Mouse (Mus musculus) erythroblast, embryonic 14.5 days (primary cell): ENCODE measurements around the gene Fam124b. TPM values are rescaled to one million over a fixed set of nuclear protein-coding genes. Genes with fewer than 3 reads are reported as not detected.

ENCODE experiments used
- H3K27me3 ChIP-seq: 2 replicates; pipeline ENCODE4 v1.6.1; 2012; ENCODE audit warnings: inconsistent platforms; ENCODE audit not compliant: control insufficient read depth
- H3K36me3 ChIP-seq: 2 replicates; pipeline ENCODE4 v1.6.1; 2012; ENCODE audit warnings: mild to moderate bottlenecking, inconsistent platforms; ENCODE audit not compliant: control insufficient read depth
- H3K4me1 ChIP-seq: 2 replicates; pipeline ENCODE4 v1.6.1; 2012; ENCODE audit warnings: inconsistent platforms; ENCODE audit not compliant: control insufficient read depth
- H3K4me3 ChIP-seq: replicated peaks from 2 replicates; pipeline ENCODE3; 2012; ENCODE audit warnings: moderate library complexity, mild to moderate bottlenecking, inconsistent platforms
- H3K9me3 ChIP-seq: 2 replicates; pipeline ENCODE4 v1.6.1; 2012; ENCODE audit warnings: low read length, inconsistent platforms, mixed read lengths; ENCODE audit not compliant: control insufficient read depth
- GATA1 ChIP-seq: IDR thresholded peaks from 2 replicates; pipeline ENCODE4 v1.6.1; 2012; ENCODE audit warnings: low read length, inconsistent platforms, mixed read lengths
- TAL1 ChIP-seq: IDR thresholded peaks from 3 replicates; pipeline ENCODE4 v1.6.1; 2012; ENCODE audit warnings: low read length, inconsistent platforms, mixed read lengths
- polyA plus RNA-seq: library from polyadenylated mRNA; stranded (reverse); fragments of >175 nt; gene quantifications from 2 replicates; pipeline ENCODE4 v1.2.3, GENCODE M21; 2012

The Fam124b gene
- polyA plus RNA-seq, 1 experiment, result not detected

- H3K27me3 ChIP-seq, result no peaks in the 10 kb centered on the region
- no peaks in the 10 kb centered on the region for H3K4me1 ChIP-seq
- H3K4me3 ChIP-seq, result no peak overlapping the region
- no peaks in the 10 kb centered on the region for H3K9me3 ChIP-seq
- TF ChIP-seq GATA1 (no peak), TAL1 (no peak)
- no peaks in the 10 kb centered on the region for H3K36me3 ChIP-seq
These were observed 65.1 kb downstream of the Fam124b start for GRCm38 (mm10) chr1:80153125-80153716.

DNA sequence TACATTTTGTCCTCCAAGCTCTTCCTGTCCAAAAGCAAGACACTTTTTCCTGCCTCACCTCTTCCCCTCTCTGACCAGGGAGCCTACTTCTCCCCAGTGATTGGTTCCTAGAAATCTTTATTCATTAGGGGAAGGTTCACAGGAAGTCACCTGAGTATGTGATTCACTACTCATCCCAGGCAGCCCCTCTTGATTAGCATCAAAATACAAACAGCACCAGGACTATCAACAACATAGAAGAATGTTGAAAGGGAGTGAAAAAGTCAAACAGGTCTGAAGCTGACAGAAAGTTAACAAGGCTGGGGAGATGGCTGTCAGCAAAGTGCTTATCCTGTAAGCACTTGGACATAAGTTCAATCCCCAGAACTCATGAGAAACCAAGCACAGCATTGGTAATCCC is 67.6 kb downstream of the Fam124b start:
- Histone ChIP-seq H3K4me3 (no peak overlapping the region), H3K9me3 (peaks cover 2% of the 10 kb centered on the region; the same call in 1 of the 2 replicates), H3K36me3 (no peaks in the 10 kb centered on the region), H3K27me3 (no peaks in the 10 kb centered on the region), H3K4me1 (no peaks in the 10 kb centered on the region)
- TF ChIP-seq TAL1 (no peak), GATA1 (no peak)

Other genes starting within 250 kb of the Fam124b start
- 0.48 and 1.4 TPM in 2 replicates for gene Cul3, start 122.0 kb upstream of the Fam124b start, polyA plus RNA-seq
- gene Gm45261, start 243.0 kb upstream of the Fam124b start, polyA plus RNA-seq, result not detected in 2 replicates